Mouse (Mus musculus) kidney, adult 2 months (tissue): ENCODE data around the gene Gsap.

Experiments used
- CTCF ChIP-seq: fragments of 200-500 bp; conservative IDR thresholded peaks from 2 replicates; pipeline ENCODE4 v1.5.1; 2011; ENCODE audit warnings: low read depth, mild to moderate bottlenecking, control low read depth, low read length, moderate library complexity, mixed read lengths; ENCODE audit not compliant: insufficient read depth, insufficient read length
- POLR2A ChIP-seq: fragments of 200-500 bp; IDR thresholded peaks from one replicate; pipeline ENCODE4 v1.6.1; 2011; ENCODE audit warnings: low read depth, low read length, control low read depth

DNA sequence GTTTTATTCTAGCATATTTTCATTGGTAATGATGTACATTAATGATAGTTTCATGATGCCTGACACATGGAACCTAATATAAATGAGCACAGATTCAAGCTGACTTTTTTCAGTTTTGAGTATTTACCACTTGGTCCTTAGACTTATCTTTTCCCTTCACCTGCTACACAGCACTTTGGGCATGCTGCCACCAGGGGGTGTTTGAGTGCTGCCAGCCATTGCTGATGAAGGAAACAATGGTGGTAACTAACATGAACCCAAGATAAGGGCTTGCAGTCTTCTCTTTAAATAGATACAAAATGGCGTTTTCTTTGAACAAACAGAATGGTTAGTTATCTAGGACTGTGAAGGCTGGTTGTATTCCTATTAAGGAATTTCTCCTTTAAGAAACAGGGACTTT, 140.4 kb downstream of the Gsap start:
- TF ChIP-seq CTCF (peak; percentile 81), POLR2A (no peak)
